Mouse (Mus musculus): ENCODE data around the gene Tatdn3. TPM values are rescaled to one million over a fixed set of nuclear protein-coding genes. Genes with fewer than 3 reads are reported as not detected.

Tatdn3 gene
- polyA plus RNA-seq, 1 experiment = 19.1 TPM

- Histone ChIP-seq H3K4me3 (ENCODE audit: insufficient read depth, low read length) (no peak overlapping the region), H3K27ac (ENCODE audit: insufficient read depth, low read depth, low read length) (peak overlapping the region; percentile 43), H3K4me1 (ENCODE audit: control insufficient read depth, insufficient read depth, low read length) (peaks cover 25% of the 10 kb centered on the region)
- no peak for TF ChIP-seq POLR2A (IDR thresholded peaks at IDR 0.05; ENCODE audit: borderline replicate concordance, low read depth, low read length)
- TF ChIP-seq CTCF (IDR thresholded peaks at IDR 0.05; ENCODE audit: low read depth, low read length) = no peak
These were observed 39.6 kb downstream of the Tatdn3 start for GRCm38 (mm10) chr1:191023140-191023539.

GRCm38 (mm10) chr1:191021016-191021415 lies 41.7 kb downstream of the Tatdn3 start:
- H3K27ac ChIP-seq (ENCODE audit: insufficient read depth, low read depth, low read length) = peak overlapping the region; percentile 80
- no peak overlapping the region; the same call in 1 of the 2 replicates for H3K4me3 ChIP-seq (ENCODE audit: insufficient read depth, low read length)

GRCm38 (mm10) chr1:191020217-191020924 lies 42.4 kb downstream of the Tatdn3 start:
- Histone ChIP-seq H3K27ac (ENCODE audit: insufficient read depth, low read depth, low read length) (peak overlapping the region; percentile 80), H3K4me1 (ENCODE audit: control insufficient read depth, insufficient read depth, low read length) (peaks cover 21% of the 10 kb centered on the region), H3K4me3 (ENCODE audit: insufficient read depth, low read length) (no peak overlapping the region; the same call in 1 of the 2 replicates)
- TF ChIP-seq CTCF (IDR thresholded peaks at IDR 0.05; ENCODE audit: low read depth, low read length) (no peak), POLR2A (IDR thresholded peaks at IDR 0.05; ENCODE audit: borderline replicate concordance, low read depth, low read length) (no peak)

More at GRCm38 (mm10) chr1:191021016-191021415, 41.7 kb downstream of the Tatdn3 start:
- TF ChIP-seq POLR2A (IDR thresholded peaks at IDR 0.05; ENCODE audit: borderline replicate concordance, low read depth, low read length) = no peak
- no peak for TF ChIP-seq CTCF (IDR thresholded peaks at IDR 0.05; ENCODE audit: low read depth, low read length)
- peaks cover 21% of the 10 kb centered on the region for H3K4me1 ChIP-seq (ENCODE audit: control insufficient read depth, insufficient read depth, low read length)

GRCm38 (mm10) chr1:191019803-191020202 lies 42.9 kb downstream of the Tatdn3 start:
- H3K27ac ChIP-seq (ENCODE audit: insufficient read depth, low read depth, low read length) = no peak overlapping the region

GRCm38 (mm10) chr1:191014271-191014670 lies 48.5 kb downstream of the Tatdn3 start:
- TF ChIP-seq POLR2A (IDR thresholded peaks at IDR 0.05; ENCODE audit: borderline replicate concordance, low read depth, low read length) (no peak), CTCF (IDR thresholded peaks at IDR 0.05; ENCODE audit: low read depth, low read length) (no peak)
- Histone ChIP-seq H3K27ac (ENCODE audit: insufficient read depth, low read depth, low read length) (no peak overlapping the region), H3K4me1 (ENCODE audit: control insufficient read depth, insufficient read depth, low read length) (peaks cover 2% of the 10 kb centered on the region; the same call in 1 of the 2 replicates), H3K4me3 (ENCODE audit: insufficient read depth, low read length) (no peak overlapping the region)

More at GRCm38 (mm10) chr1:191019803-191020202, 42.9 kb downstream of the Tatdn3 start:
- Histone ChIP-seq H3K4me3 (ENCODE audit: insufficient read depth, low read length) (no peak overlapping the region), H3K4me1 (ENCODE audit: control insufficient read depth, insufficient read depth, low read length) (peaks cover 21% of the 10 kb centered on the region)
- TF ChIP-seq CTCF (IDR thresholded peaks at IDR 0.05; ENCODE audit: low read depth, low read length) (no peak), POLR2A (IDR thresholded peaks at IDR 0.05; ENCODE audit: borderline replicate concordance, low read depth, low read length) (no peak)

GRCm38 (mm10) chr1:191008707-191009106 lies 54.0 kb downstream of the Tatdn3 start:
- Histone ChIP-seq H3K4me3 (ENCODE audit: insufficient read depth, low read length) (no peak overlapping the region), H3K27ac (ENCODE audit: insufficient read depth, low read depth, low read length) (no peak overlapping the region), H3K4me1 (ENCODE audit: control insufficient read depth, insufficient read depth, low read length) (0 out of 2 replicates have a peak, but pooled peaks cover 5% of the 10 kb centered on the region)
- no peak for TF ChIP-seq CTCF (IDR thresholded peaks at IDR 0.05; ENCODE audit: low read depth, low read length)
- no peak for TF ChIP-seq POLR2A (IDR thresholded peaks at IDR 0.05; ENCODE audit: borderline replicate concordance, low read depth, low read length)

GRCm38 (mm10) chr1:191002201-191002600 lies 60.5 kb downstream of the Tatdn3 start:
- no peak overlapping the region for H3K4me3 ChIP-seq (ENCODE audit: insufficient read depth, low read length)
- TF ChIP-seq CTCF (IDR thresholded peaks at IDR 0.05; ENCODE audit: low read depth, low read length) = no peak
- no peak for TF ChIP-seq POLR2A (IDR thresholded peaks at IDR 0.05; ENCODE audit: borderline replicate concordance, low read depth, low read length)
- H3K27ac ChIP-seq (ENCODE audit: insufficient read depth, low read depth, low read length) = no peak overlapping the region
- H3K4me1 ChIP-seq (ENCODE audit: control insufficient read depth, insufficient read depth, low read length) = peaks cover 22% of the 10 kb centered on the region

GRCm38 (mm10) chr1:191000686-191001085 lies 62.0 kb downstream of the Tatdn3 start:
- H3K4me1 ChIP-seq (ENCODE audit: control insufficient read depth, insufficient read depth, low read length) = peaks cover 28% of the 10 kb centered on the region
- TF ChIP-seq CTCF (IDR thresholded peaks at IDR 0.05; ENCODE audit: low read depth, low read length) (no peak), POLR2A (IDR thresholded peaks at IDR 0.05; ENCODE audit: borderline replicate concordance, low read depth, low read length) (no peak)
- no peak overlapping the region for H3K4me3 ChIP-seq (ENCODE audit: insufficient read depth, low read length)
- no peak overlapping the region for H3K27ac ChIP-seq (ENCODE audit: insufficient read depth, low read depth, low read length)

- peaks cover 29% of the 10 kb centered on the region for H3K4me1 ChIP-seq (ENCODE audit: control insufficient read depth, insufficient read depth, low read length)
- no peak overlapping the region for H3K4me3 ChIP-seq (ENCODE audit: insufficient read depth, low read length)
- TF ChIP-seq POLR2A (IDR thresholded peaks at IDR 0.05; ENCODE audit: borderline replicate concordance, low read depth, low read length) (no peak), CTCF (IDR thresholded peaks at IDR 0.05; ENCODE audit: low read depth, low read length) (no peak)
- H3K27ac ChIP-seq (ENCODE audit: insufficient read depth, low read depth, low read length) = peak overlapping the region; percentile 90
These were observed 64.7 kb downstream of the Tatdn3 start for GRCm38 (mm10) chr1:190998027-190998426.

- TF ChIP-seq CTCF (IDR thresholded peaks at IDR 0.05; ENCODE audit: low read depth, low read length) = no peak
- TF ChIP-seq POLR2A (IDR thresholded peaks at IDR 0.05; ENCODE audit: borderline replicate concordance, low read depth, low read length) = no peak
- Histone ChIP-seq H3K4me1 (ENCODE audit: control insufficient read depth, insufficient read depth, low read length) (peaks cover 26% of the 10 kb centered on the region), H3K4me3 (ENCODE audit: insufficient read depth, low read length) (no peak overlapping the region), H3K27ac (ENCODE audit: insufficient read depth, low read depth, low read length) (peak overlapping the region; percentile 90)
These were observed 66.3 kb downstream of the Tatdn3 start for GRCm38 (mm10) chr1:190996346-190996877.

Other genes with a start within 250 kb of the Tatdn3 start
- gene Rps6kc1, start 151.2 kb downstream of the Tatdn3 start, polyA plus RNA-seq (2012; ENCODE audit: insufficient read depth, insufficient read length, missing spikeins) = 16.6 and 20.3 TPM in 2 replicates
- 40.7 and 41.7 TPM in 2 replicates for gene Angel2, start 137.8 kb downstream of the Tatdn3 start, polyA plus RNA-seq (2012; ENCODE audit: insufficient read depth, insufficient read length, missing spikeins)
- gene Vash2, start 83.6 kb downstream of the Tatdn3 start, polyA plus RNA-seq (2012; ENCODE audit: insufficient read depth, insufficient read length, missing spikeins) = 0.28 and 0.33 TPM in 2 replicates
- 30.3 and 33.8 TPM in 2 replicates for gene Flvcr1, start 36.8 kb downstream of the Tatdn3 start, polyA plus RNA-seq (2012; ENCODE audit: insufficient read depth, insufficient read length, missing spikeins)
- gene Spata45, start 26.3 kb downstream of the Tatdn3 start, polyA plus RNA-seq (2012; ENCODE audit: insufficient read depth, insufficient read length, missing spikeins) = not detected in 2 replicates
- gene Nsl1, start 80 bp upstream of the Tatdn3 start, polyA plus RNA-seq (2012; ENCODE audit: insufficient read depth, insufficient read length, missing spikeins) = 7.7 and 9.5 TPM in 2 replicates
- gene Batf3, start 34.9 kb upstream of the Tatdn3 start, polyA plus RNA-seq (2012; ENCODE audit: insufficient read depth, insufficient read length, missing spikeins) = 5.6 and 7.0 TPM in 2 replicates
- gene Fam71a, start 101.9 kb upstream of the Tatdn3 start, polyA plus RNA-seq (2012; ENCODE audit: insufficient read depth, insufficient read length, missing spikeins) = not detected in 2 replicates
- gene Atf3, start 155.1 kb upstream of the Tatdn3 start, polyA plus RNA-seq (2012; ENCODE audit: insufficient read depth, insufficient read length, missing spikeins) = 103 and 107 TPM in 2 replicates

Measured in bone marrow macrophage, adult 2 months (primary cell).